Mouse (Mus musculus) ovary, postnatal 10 days (tissue): ENCODE measurements around the gene Ppp1r3g.

Experiments
- DNase-seq: peaks from one replicate; pipeline ENCODE4 v3.0.0; 2022; ENCODE audit warnings: low spot score

Ppp1r3g gene

GRCm38 (mm10) chr13:35995231-35995630 is 36.6 kb downstream of the Ppp1r3g start:
- no peak for DNase-seq

- DNase-seq = no peak
Observed at GRCm38 (mm10) chr13:35995696-35996426, 37.2 kb downstream of the Ppp1r3g start.

- DNase-seq = no peak
Observed at GRCm38 (mm10) chr13:35997606-35998005, 39.0 kb downstream of the Ppp1r3g start.

GRCm38 (mm10) chr13:36000798-36001197 is 42.2 kb downstream of the Ppp1r3g start:
- no peak for DNase-seq

GRCm38 (mm10) chr13:36009981-36010380 is 51.3 kb downstream of the Ppp1r3g start:
- DNase-seq = no peak

GRCm38 (mm10) chr13:36015636-36016035 is 57.0 kb downstream of the Ppp1r3g start:
- no peak for DNase-seq

- DNase-seq = no peak
Observed at GRCm38 (mm10) chr13:36018017-36018416, 59.4 kb downstream of the Ppp1r3g start.

GRCm38 (mm10) chr13:36019309-36020274 is 61.0 kb downstream of the Ppp1r3g start:
- peak; percentile 10 for DNase-seq
